Mouse (Mus musculus): ENCODE results near the gene Kcnk15. TPM values are rescaled to one million over a fixed set of nuclear protein-coding genes. Genes with fewer than 3 reads are reported as not detected.

The Kcnk15 gene
- polyA plus RNA-seq, 1 experiment = 0.10 TPM

DNA sequence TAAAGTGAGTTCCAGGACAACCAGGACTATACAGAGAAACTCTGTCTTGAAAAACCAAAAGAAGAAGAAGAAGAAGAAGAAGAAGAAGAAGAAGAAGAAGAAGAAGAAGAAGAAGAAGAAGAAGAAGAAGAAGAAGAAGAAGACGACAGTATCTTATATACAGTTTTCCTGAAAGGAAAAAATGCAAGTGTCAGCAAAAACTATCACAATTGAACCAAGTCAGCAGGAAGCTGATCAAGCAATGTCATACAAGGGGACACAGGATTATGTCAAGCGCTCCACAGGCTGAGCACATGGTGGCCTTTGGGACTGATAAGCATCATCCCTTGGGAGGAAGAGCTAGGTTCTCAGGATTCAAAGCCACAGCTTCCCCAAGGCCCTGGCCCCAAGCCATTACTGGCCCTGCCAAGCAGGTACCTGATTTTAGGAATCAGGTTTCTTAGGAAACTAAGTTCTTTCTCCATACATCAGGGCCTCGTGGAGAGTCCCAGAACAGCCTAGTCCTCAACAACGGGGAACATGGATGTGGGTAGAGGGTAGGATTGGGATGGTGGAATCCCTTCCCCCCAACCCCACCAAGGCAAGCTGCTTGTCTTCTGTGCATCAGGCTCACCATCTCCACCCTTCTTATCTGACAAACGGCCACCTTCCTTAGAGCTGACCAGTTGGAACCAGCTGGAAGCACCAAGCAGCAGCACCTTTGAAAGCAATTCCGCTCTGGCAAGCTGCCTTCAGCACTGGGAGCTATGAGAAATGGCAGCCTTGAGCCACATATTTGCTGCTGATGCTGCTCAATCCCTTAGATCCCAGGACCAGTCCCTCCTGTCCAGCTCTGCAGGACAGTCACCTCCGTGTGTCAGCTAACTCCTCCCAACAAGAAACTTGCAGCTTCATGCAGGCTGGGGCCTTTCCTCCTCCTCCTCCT, 40.3 kb downstream of the Kcnk15 start:
- Histone ChIP-seq H3K4me3 (ENCODE audit: insufficient read depth, low read length) (no peak overlapping the region), H3K4me1 (ENCODE audit: control insufficient read depth, insufficient read depth, low read length) (peaks cover 5% of the 10 kb centered on the region), H3K27ac (ENCODE audit: insufficient read depth, low read length) (no peak overlapping the region)
- TF ChIP-seq CTCF (IDR thresholded peaks at IDR 0.05; ENCODE audit: extremely low read depth, insufficient read depth, low read length) (no peak), POLR2A (IDR thresholded peaks at IDR 0.05; ENCODE audit: extremely low read depth, insufficient read depth, low read length) (no peak)

DNA sequence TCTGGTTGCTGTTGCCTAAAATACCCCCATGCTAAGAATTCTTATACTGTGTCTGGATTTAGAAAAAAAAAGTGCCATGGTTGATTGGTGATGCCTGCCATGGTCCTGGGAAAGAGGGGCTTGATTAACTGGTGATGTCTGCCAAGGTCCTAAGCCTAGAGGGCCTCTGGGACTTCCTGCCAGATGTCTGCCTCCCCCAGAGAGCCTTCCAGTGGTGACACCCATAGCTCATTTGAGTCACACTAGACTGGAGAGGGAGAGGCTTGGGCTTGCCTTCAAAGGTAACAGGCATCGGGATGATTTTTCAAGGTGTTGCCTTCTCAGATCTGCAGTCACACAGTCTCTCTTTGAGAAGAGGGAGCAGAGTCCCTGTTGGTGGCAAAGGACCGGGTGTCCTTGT, 41.7 kb downstream of the Kcnk15 start:
- H3K4me1 ChIP-seq (ENCODE audit: control insufficient read depth, insufficient read depth, low read length) = peaks cover 5% of the 10 kb centered on the region
- TF ChIP-seq POLR2A (IDR thresholded peaks at IDR 0.05; ENCODE audit: extremely low read depth, insufficient read depth, low read length) = no peak
- no peak for TF ChIP-seq CTCF (IDR thresholded peaks at IDR 0.05; ENCODE audit: extremely low read depth, insufficient read depth, low read length)
- H3K27ac ChIP-seq (ENCODE audit: insufficient read depth, low read length) = no peak overlapping the region
- H3K4me3 ChIP-seq (ENCODE audit: insufficient read depth, low read length) = no peak overlapping the region

DNA sequence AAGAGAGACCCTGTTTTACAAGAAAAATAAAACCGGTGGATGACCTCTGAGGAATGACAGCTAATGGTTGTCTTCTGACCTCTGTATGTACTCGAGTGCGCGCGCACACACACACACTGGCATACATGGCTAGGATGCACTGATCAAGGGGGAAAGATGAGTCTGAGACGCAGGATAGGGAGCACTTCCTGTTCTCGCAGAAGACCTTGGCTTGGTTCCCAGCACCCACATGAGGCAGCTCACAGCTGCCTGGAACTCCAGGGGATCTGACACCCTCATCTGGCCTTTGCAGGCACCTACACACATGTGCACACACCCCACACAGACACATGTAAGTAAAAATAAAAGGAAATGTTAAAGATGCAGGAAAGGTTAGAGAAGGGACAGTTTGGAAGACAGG, 43.6 kb downstream of the Kcnk15 start:
- TF ChIP-seq POLR2A (IDR thresholded peaks at IDR 0.05; ENCODE audit: extremely low read depth, insufficient read depth, low read length) (no peak), CTCF (IDR thresholded peaks at IDR 0.05; ENCODE audit: extremely low read depth, insufficient read depth, low read length) (no peak)
- H3K4me3 ChIP-seq (ENCODE audit: insufficient read depth, low read length) = no peak overlapping the region
- peaks cover 5% of the 10 kb centered on the region; the same call in 1 of the 2 replicates for H3K4me1 ChIP-seq (ENCODE audit: control insufficient read depth, insufficient read depth, low read length)
- H3K27ac ChIP-seq (ENCODE audit: insufficient read depth, low read length) = no peak overlapping the region

DNA sequence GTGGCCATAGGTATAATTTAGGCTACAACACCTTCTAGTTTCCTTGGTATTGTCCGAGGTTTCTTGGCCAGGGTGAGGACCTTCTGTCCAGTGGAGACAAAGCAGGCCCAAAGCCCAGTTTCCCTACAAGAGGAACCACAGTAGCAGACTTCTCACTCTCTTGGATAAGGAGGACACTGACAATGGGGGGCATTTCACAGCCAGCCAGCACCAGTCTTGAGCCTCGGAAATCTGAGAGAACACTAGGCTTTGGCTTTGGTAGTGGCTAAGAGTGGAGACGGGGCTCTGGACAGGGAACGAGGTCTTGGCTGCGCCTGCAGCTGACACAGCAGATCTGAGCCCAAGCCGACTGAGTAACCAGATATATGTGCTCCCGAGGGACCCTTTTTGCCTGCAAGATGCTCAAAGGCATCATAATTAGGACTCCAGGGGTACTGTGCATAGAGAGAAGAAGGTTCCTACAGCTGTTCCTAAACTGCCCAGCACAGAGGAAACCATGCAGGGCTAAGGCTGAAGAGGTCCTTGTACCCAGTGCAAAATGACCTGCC, 44.6 kb downstream of the Kcnk15 start:
- TF ChIP-seq POLR2A (IDR thresholded peaks at IDR 0.05; ENCODE audit: extremely low read depth, insufficient read depth, low read length) (no peak), CTCF (IDR thresholded peaks at IDR 0.05; ENCODE audit: extremely low read depth, insufficient read depth, low read length) (no peak)
- Histone ChIP-seq H3K4me1 (ENCODE audit: control insufficient read depth, insufficient read depth, low read length) (peaks cover 5% of the 10 kb centered on the region; the same call in 1 of the 2 replicates), H3K27ac (ENCODE audit: insufficient read depth, low read length) (no peak overlapping the region), H3K4me3 (ENCODE audit: insufficient read depth, low read length) (no peak overlapping the region)

DNA sequence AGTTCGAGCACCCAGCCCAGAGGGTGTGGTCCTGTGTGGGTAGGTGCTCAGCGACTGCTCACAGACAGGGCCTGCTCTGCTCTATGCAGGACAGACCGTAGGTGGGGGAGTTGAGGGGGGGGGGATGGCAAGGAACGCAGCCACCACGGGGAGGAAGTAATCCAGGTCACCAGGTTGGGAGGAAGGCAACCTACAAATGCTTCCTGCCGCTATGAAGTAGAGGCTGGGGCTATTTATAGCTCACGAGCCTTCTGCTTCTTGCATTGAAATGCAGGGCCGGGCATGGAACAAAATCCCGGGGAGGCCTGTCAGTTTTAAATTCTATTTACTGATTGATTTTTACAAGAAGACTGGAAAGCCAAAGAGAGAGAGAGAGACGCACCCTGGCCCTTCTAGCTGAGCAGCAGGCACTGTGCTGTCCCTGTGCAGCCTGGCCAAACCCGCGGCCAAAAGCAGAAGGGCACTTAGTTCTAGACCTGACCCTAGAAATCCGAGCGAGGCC, 46.5 kb downstream of the Kcnk15 start:
- Histone ChIP-seq H3K27ac (ENCODE audit: insufficient read depth, low read length) (no peak overlapping the region), H3K4me1 (ENCODE audit: control insufficient read depth, insufficient read depth, low read length) (peaks cover 5% of the 10 kb centered on the region; the same call in 1 of the 2 replicates), H3K4me3 (ENCODE audit: insufficient read depth, low read length) (no peak overlapping the region)
- TF ChIP-seq CTCF (IDR thresholded peaks at IDR 0.05; ENCODE audit: extremely low read depth, insufficient read depth, low read length) (no peak), POLR2A (IDR thresholded peaks at IDR 0.05; ENCODE audit: extremely low read depth, insufficient read depth, low read length) (no peak)

DNA sequence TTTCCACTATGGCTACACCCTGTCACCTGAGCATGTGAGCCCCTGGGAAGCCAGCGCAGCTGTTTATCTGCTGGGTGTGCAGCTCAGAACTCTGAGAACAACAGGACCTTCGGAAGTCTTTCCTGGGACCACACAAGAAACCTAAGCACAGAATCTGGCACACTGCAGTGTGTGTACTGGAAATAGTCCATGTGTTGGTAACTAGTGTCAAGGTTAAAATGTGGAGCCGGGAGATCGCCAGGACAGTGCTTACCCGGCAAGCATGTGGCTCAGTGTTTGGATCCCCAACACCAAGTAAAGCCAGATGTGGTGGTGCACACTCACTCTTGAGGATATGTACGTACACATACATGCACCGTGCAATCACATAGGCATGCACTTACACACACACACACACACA, 47.6 kb downstream of the Kcnk15 start:
- H3K4me3 ChIP-seq (ENCODE audit: insufficient read depth, low read length) = no peak overlapping the region
- no peak overlapping the region for H3K27ac ChIP-seq (ENCODE audit: insufficient read depth, low read length)
- peaks cover 2% of the 10 kb centered on the region; the same call in 1 of the 2 replicates for H3K4me1 ChIP-seq (ENCODE audit: control insufficient read depth, insufficient read depth, low read length)
- no peak for TF ChIP-seq CTCF (IDR thresholded peaks at IDR 0.05; ENCODE audit: extremely low read depth, insufficient read depth, low read length)
- no peak for TF ChIP-seq POLR2A (IDR thresholded peaks at IDR 0.05; ENCODE audit: extremely low read depth, insufficient read depth, low read length)

DNA sequence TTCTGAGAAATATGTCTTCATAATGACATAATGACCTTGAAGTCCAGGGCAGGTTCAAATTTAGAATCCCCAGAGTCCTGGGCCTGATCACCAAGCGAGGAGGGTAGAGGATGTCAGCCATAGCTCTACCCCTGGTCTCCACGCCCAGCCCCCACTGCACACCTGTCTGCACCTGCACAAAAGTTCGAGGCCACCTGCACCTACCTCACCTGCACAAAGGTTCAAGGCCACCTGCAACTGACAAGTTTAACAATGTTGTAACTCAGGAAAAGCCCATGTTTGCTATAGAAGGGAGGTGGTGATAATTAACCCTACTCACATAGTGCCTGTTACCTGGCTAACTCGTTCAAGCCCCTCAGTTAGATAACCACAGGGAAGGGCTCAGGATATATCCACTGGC, 49.0 kb downstream of the Kcnk15 start:
- H3K4me1 ChIP-seq (ENCODE audit: control insufficient read depth, insufficient read depth, low read length) = peaks cover 2% of the 10 kb centered on the region; the same call in 1 of the 2 replicates
- no peak for TF ChIP-seq CTCF (IDR thresholded peaks at IDR 0.05; ENCODE audit: extremely low read depth, insufficient read depth, low read length)
- no peak for TF ChIP-seq POLR2A (IDR thresholded peaks at IDR 0.05; ENCODE audit: extremely low read depth, insufficient read depth, low read length)
- no peak overlapping the region for H3K4me3 ChIP-seq (ENCODE audit: insufficient read depth, low read length)
- H3K27ac ChIP-seq (ENCODE audit: insufficient read depth, low read length) = no peak overlapping the region

DNA sequence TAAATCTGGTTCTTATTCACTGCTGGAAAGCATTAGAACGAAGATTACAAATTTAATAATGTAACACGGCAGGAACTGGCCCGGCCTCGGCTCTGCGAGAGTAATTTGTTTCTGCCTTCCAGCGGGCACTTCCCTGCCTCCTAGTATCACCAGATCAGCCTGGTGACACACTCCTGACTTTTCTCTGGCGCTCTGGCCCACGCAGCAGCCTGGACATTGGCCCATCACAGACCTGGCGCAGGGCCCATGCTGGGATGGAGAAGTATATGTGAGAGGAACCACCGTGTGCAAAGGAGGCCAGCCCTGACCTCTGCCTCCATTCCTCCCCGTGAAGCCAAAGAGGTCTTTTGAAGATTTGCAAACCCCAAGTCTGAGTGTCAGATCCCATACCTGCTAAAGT, 50.0 kb downstream of the Kcnk15 start:
- no peak for TF ChIP-seq CTCF (IDR thresholded peaks at IDR 0.05; ENCODE audit: extremely low read depth, insufficient read depth, low read length)
- no peak for TF ChIP-seq POLR2A (IDR thresholded peaks at IDR 0.05; ENCODE audit: extremely low read depth, insufficient read depth, low read length)
- Histone ChIP-seq H3K4me3 (ENCODE audit: insufficient read depth, low read length) (no peak overlapping the region), H3K4me1 (ENCODE audit: control insufficient read depth, insufficient read depth, low read length) (peaks cover 2% of the 10 kb centered on the region; the same call in 1 of the 2 replicates), H3K27ac (ENCODE audit: insufficient read depth, low read length) (no peak overlapping the region)

DNA sequence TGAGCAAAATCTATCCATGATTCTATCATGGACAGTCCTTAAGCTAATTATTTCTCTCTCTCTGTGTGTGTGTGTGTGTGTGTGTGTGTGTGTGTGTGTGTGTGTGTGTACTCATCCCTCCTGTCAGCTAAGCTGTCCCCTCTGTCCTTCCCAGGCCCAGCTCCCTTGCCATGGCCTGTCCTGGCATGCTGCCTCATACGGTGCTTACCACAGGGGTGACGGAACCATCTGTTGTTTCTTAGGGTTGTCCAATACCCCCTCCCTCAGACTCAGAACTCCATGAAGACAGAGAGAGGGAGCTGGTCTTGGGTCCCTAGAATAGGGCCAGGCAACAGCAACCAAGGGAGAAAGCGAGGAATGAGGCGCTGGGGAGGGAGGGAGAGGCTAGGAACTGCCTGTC, 50.9 kb downstream of the Kcnk15 start:
- Histone ChIP-seq H3K4me3 (ENCODE audit: insufficient read depth, low read length) (no peak overlapping the region), H3K4me1 (ENCODE audit: control insufficient read depth, insufficient read depth, low read length) (peaks cover 2% of the 10 kb centered on the region; the same call in 1 of the 2 replicates), H3K27ac (ENCODE audit: insufficient read depth, low read length) (no peak overlapping the region)
- no peak for TF ChIP-seq POLR2A (IDR thresholded peaks at IDR 0.05; ENCODE audit: extremely low read depth, insufficient read depth, low read length)
- TF ChIP-seq CTCF (IDR thresholded peaks at IDR 0.05; ENCODE audit: extremely low read depth, insufficient read depth, low read length) = no peak
